Mouse (Mus musculus): ENCODE results near the gene Nrxn2. TPM values are rescaled to one million over a fixed set of nuclear protein-coding genes. Genes with fewer than 3 reads are reported as not detected.

Gene Nrxn2
- polyA plus RNA-seq, 1 experiment from 2014 or later = 0.66 TPM

DNA sequence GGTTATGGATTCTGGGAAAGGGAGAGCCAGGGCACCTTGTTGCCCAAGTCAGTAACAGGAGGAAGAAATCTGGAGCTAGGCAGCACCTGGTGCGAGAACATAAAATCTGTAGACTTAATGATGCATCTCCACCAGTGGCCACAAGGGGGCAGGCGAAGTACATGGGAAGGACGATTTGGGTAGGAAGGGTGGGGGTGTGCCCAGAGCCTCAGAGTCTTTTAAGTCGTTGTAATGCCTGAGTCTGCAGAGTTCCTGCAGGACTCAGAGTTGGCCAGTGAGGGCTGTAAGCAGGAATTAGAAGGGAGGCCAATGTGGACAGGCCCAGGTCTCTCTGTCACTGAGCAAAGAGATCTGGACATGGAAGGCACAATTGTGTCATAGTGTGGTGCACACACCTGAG, 70.5 kb downstream of the Nrxn2 start:
- Histone ChIP-seq H3K27ac (replicated peaks in 1 of 2; ENCODE audit: control insufficient read depth in 1 of 2, insufficient read depth in 1 of 2, low read depth in 2 of 2, low read length in 2 of 2) (no peak overlapping the region), H3K36me3 (ENCODE audit: control insufficient read depth, insufficient read depth, low read length) (no peaks in the 10 kb centered on the region), H3K9me3 (ENCODE audit: control insufficient read depth, low read length) (no peaks in the 10 kb centered on the region), H3K4me2 (ENCODE audit: low read length) (no peak overlapping the region), H3K27me3 (ENCODE audit: control insufficient read depth, insufficient read depth, low read length) (peaks cover 50% of the 10 kb centered on the region), H3K4me1 (ENCODE audit: control insufficient read depth in 2 of 2, insufficient read depth in 2 of 2, low read length in 2 of 2) (no peaks in the 10 kb centered on the region), H3K4me3 (ENCODE audit: control insufficient read depth in 1 of 2, insufficient read depth in 1 of 2, low read depth in 1 of 2, low read length in 2 of 2) (no peak overlapping the region), H3K9ac (ENCODE audit: low read length) (no peak overlapping the region)
- ATAC-seq (ENCODE audit: insufficient number of reproducible peaks, insufficient read depth, low FRiP score, low read depth) = no peak
- 1% methylated on average over 4 of the region's 4 CpGs for WGBS

DNA sequence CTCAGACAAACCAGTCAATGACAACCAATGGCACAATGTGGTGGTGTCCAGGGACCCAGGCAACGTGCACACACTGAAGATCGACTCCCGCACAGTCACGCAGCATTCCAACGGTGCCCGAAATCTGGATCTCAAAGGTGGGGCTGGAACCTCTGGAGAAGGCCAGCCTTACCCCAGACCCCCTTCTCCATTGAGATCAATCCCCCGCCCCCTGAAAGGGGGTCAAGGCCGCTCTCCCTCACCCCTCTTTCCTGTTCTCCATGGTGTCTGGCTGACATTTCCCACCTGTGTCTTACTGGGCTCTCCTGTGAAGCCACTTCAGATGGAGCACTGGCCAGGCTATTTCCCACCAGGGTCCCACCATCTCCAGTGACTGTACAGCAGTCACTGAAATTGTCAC, 73.0 kb downstream of the Nrxn2 start:
- Histone ChIP-seq H3K36me3 (ENCODE audit: control insufficient read depth, insufficient read depth, low read length) (no peaks in the 10 kb centered on the region), H3K4me1 (ENCODE audit: control insufficient read depth in 2 of 2, insufficient read depth in 2 of 2, low read length in 2 of 2) (no peaks in the 10 kb centered on the region), H3K9ac (ENCODE audit: low read length) (no peak overlapping the region), H3K4me2 (ENCODE audit: low read length) (no peak overlapping the region), H3K27me3 (ENCODE audit: control insufficient read depth, insufficient read depth, low read length) (peaks cover 75% of the 10 kb centered on the region), H3K27ac (replicated peaks in 1 of 2; ENCODE audit: control insufficient read depth in 1 of 2, insufficient read depth in 1 of 2, low read depth in 2 of 2, low read length in 2 of 2) (no peak overlapping the region), H3K4me3 (ENCODE audit: control insufficient read depth in 1 of 2, insufficient read depth in 1 of 2, low read depth in 1 of 2, low read length in 2 of 2) (no peak overlapping the region), H3K9me3 (ENCODE audit: control insufficient read depth, low read length) (no peaks in the 10 kb centered on the region)
- WGBS = 81% methylated on average over 8 of the region's 8 CpGs
- no peak for ATAC-seq (ENCODE audit: insufficient number of reproducible peaks, insufficient read depth, low FRiP score, low read depth)

DNA sequence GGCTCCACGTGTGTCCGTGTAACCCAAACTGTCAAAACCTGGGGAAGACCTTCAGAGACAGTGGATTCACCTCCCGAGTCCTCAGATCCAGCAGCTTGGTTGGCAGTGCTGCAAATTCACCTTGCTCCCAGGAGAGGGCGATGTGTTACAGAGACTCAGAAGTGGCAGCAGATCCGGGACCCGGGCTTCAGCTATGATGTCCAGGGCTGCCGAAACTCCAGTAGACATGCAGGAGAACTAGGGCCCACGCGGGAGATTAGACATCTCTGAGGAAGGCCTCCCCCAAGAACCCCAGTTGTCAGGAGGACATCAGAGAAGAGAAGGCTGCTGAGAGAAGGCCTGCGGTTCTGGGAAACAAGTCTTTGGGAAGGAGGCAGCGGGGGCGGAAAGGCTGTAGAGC, 73.6 kb downstream of the Nrxn2 start:
- H3K4me2 ChIP-seq (ENCODE audit: low read length) = no peak overlapping the region
- WGBS = 20% methylated on average over 12 of the region's 12 CpGs
- no peaks in the 10 kb centered on the region for H3K9me3 ChIP-seq (ENCODE audit: control insufficient read depth, low read length)
- no peaks in the 10 kb centered on the region for H3K36me3 ChIP-seq (ENCODE audit: control insufficient read depth, insufficient read depth, low read length)
- no peak overlapping the region for H3K9ac ChIP-seq (ENCODE audit: low read length)
- peaks cover 80% of the 10 kb centered on the region for H3K27me3 ChIP-seq (ENCODE audit: control insufficient read depth, insufficient read depth, low read length)
- H3K4me1 ChIP-seq (ENCODE audit: control insufficient read depth in 2 of 2, insufficient read depth in 2 of 2, low read length in 2 of 2) = no peaks in the 10 kb centered on the region; a peak in 1 of 4 replicates
- no peak overlapping the region for H3K27ac ChIP-seq (replicated peaks in 1 of 2; ENCODE audit: control insufficient read depth in 1 of 2, insufficient read depth in 1 of 2, low read depth in 2 of 2, low read length in 2 of 2)
- ATAC-seq (ENCODE audit: insufficient number of reproducible peaks, insufficient read depth, low FRiP score, low read depth) = no peak
- H3K4me3 ChIP-seq (ENCODE audit: control insufficient read depth in 1 of 2, insufficient read depth in 1 of 2, low read depth in 1 of 2, low read length in 2 of 2) = no peak overlapping the region

DNA sequence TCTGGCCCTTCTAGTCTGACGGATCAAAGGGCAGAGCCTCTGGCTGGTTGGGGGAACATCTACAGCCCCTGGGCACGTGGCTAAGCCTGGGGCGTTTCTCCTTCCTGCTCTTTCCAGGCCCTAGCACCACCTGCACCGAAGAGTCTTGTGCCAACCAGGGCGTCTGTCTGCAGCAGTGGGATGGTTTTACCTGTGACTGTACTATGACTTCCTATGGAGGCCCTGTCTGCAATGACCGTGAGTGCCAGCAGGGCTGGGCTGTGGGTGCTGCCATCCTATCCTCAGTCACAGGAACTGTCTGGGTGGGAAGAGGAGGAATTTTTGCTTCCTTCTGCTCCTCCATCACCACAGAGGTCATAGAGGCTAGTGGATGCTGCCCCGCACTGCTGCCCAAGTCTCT, 74.7 kb downstream of the Nrxn2 start:
- Histone ChIP-seq H3K4me3 (ENCODE audit: control insufficient read depth in 1 of 2, insufficient read depth in 1 of 2, low read depth in 1 of 2, low read length in 2 of 2) (no peak overlapping the region), H3K9me3 (ENCODE audit: control insufficient read depth, low read length) (no peaks in the 10 kb centered on the region), H3K4me1 (ENCODE audit: control insufficient read depth in 2 of 2, insufficient read depth in 2 of 2, low read length in 2 of 2) (peaks cover 0 to 3% of the 10 kb centered on the region in 2 experiments; a peak in 2 of 4 replicates), H3K27ac (replicated peaks in 1 of 2; ENCODE audit: control insufficient read depth in 1 of 2, insufficient read depth in 1 of 2, low read depth in 2 of 2, low read length in 2 of 2) (no peak overlapping the region), H3K27me3 (ENCODE audit: control insufficient read depth, insufficient read depth, low read length) (peaks cover 90% of the 10 kb centered on the region), H3K36me3 (ENCODE audit: control insufficient read depth, insufficient read depth, low read length) (no peaks in the 10 kb centered on the region), H3K9ac (ENCODE audit: low read length) (no peak overlapping the region), H3K4me2 (ENCODE audit: low read length) (no peak overlapping the region)
- WGBS = 73% methylated on average over 7 of the region's 7 CpGs
- ATAC-seq (ENCODE audit: insufficient number of reproducible peaks, insufficient read depth, low FRiP score, low read depth) = no peak

DNA sequence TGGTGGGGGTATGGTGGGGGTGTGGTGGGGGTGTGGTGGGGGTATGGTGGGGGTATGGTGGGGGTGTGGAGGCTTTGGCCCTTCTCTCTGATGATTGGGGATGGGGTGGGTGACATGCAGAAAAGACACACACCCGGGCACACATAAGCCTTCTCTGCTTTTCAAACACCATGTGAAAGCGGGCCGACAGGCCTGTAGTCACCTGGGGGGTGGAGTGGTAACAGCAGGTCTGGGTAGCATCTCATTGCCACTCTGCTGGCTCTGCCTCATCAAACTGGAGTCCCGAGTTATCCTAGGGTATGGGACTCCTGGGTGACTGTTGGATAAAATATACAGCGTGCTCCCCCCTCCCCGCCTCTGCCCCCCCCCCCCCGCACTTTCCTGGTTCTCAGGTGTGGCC, 75.5 kb downstream of the Nrxn2 start:
- H3K9ac ChIP-seq (ENCODE audit: low read length) = no peak overlapping the region
- H3K36me3 ChIP-seq (ENCODE audit: control insufficient read depth, insufficient read depth, low read length) = no peaks in the 10 kb centered on the region
- WGBS = 58% methylated on average over 6 of the region's 7 CpGs
- H3K4me2 ChIP-seq (ENCODE audit: low read length) = no peak overlapping the region
- no peak overlapping the region for H3K27ac ChIP-seq (replicated peaks in 1 of 2; ENCODE audit: control insufficient read depth in 1 of 2, insufficient read depth in 1 of 2, low read depth in 2 of 2, low read length in 2 of 2)
- no peaks in the 10 kb centered on the region for H3K9me3 ChIP-seq (ENCODE audit: control insufficient read depth, low read length)
- H3K27me3 ChIP-seq (ENCODE audit: control insufficient read depth, insufficient read depth, low read length) = peaks cover 93% of the 10 kb centered on the region
- ATAC-seq (ENCODE audit: insufficient number of reproducible peaks, insufficient read depth, low FRiP score, low read depth) = no peak
- H3K4me3 ChIP-seq (ENCODE audit: control insufficient read depth in 1 of 2, insufficient read depth in 1 of 2, low read depth in 1 of 2, low read length in 2 of 2) = no peak overlapping the region
- H3K4me1 ChIP-seq (ENCODE audit: control insufficient read depth in 2 of 2, insufficient read depth in 2 of 2, low read length in 2 of 2) = peaks cover 0 to 4% of the 10 kb centered on the region in 2 experiments; a peak in 2 of 4 replicates

DNA sequence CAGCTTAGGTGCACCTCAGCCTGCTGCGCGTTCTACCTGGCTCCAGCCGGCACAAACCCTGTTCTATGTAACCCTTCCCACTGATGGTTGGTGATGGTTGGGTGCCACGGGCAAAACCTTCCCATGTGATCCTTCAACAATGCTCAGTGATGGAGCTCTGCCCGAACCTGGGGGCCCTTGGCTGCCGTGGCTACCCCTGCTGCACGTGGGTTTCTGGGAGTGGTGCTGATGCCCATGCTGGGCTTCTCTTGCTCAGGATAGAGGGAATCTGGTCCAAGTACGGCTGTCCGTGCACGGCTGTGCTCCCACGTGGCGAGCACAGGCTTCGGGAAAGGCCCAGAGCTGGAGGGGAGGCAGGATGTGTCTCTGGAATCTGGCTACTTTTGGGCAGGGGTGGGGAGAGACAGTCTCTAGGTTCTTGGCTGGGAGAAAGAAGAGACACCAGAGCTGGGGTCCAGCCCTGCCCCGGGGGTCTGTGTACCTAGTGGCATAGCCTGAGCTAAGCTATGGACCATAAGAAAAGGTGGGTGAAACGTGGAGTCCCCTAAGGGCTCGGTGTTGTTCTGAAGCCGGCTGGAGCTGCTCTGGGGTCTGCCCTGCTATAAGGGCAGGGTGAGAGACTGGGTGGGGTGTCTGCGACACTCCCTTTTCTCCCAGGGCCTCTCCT, 76.1 kb downstream of the Nrxn2 start:
- no peaks in the 10 kb centered on the region for H3K36me3 ChIP-seq (ENCODE audit: control insufficient read depth, insufficient read depth, low read length)
- no peak for ATAC-seq (ENCODE audit: insufficient number of reproducible peaks, insufficient read depth, low FRiP score, low read depth)
- peaks cover 94% of the 10 kb centered on the region for H3K27me3 ChIP-seq (ENCODE audit: control insufficient read depth, insufficient read depth, low read length)
- no peak overlapping the region for H3K9ac ChIP-seq (ENCODE audit: low read length)
- no peaks in the 10 kb centered on the region for H3K9me3 ChIP-seq (ENCODE audit: control insufficient read depth, low read length)
- H3K4me3 ChIP-seq (ENCODE audit: control insufficient read depth in 1 of 2, insufficient read depth in 1 of 2, low read depth in 1 of 2, low read length in 2 of 2) = no peak overlapping the region
- WGBS = 52% methylated on average over 18 of the region's 18 CpGs
- H3K4me2 ChIP-seq (ENCODE audit: low read length) = no peak overlapping the region
- no peak overlapping the region for H3K27ac ChIP-seq (replicated peaks in 1 of 2; ENCODE audit: control insufficient read depth in 1 of 2, insufficient read depth in 1 of 2, low read depth in 2 of 2, low read length in 2 of 2)
- peaks cover 0 to 4% of the 10 kb centered on the region in 2 experiments; a peak in 2 of 4 replicates for H3K4me1 ChIP-seq (ENCODE audit: control insufficient read depth in 2 of 2, insufficient read depth in 2 of 2, low read length in 2 of 2)

DNA sequence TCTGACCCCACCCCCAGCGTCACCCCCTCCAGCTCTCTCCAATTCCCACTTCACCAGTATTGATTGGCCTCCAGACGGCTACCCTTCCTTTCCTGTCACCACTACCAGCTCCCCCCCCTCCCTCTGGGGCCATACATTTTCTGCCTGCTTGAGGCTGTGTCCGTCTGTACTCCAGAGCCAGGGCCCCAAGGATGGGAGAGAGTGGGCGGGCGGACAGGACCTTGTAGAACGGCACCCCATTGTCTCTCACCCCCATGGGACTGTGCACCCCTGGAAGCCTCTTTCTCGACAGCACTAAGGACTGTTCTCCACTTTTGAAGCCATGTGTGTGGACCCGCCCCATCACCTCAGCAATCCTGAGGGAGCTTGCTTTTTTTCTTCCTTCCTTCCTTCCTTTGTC, 77.2 kb downstream of the Nrxn2 start:
- Histone ChIP-seq H3K4me1 (ENCODE audit: control insufficient read depth in 2 of 2, insufficient read depth in 2 of 2, low read length in 2 of 2) (peaks cover 0 to 4% of the 10 kb centered on the region in 2 experiments; a peak in 2 of 4 replicates), H3K4me3 (ENCODE audit: control insufficient read depth in 1 of 2, insufficient read depth in 1 of 2, low read depth in 1 of 2, low read length in 2 of 2) (no peak overlapping the region), H3K27ac (replicated peaks in 1 of 2; ENCODE audit: control insufficient read depth in 1 of 2, insufficient read depth in 1 of 2, low read depth in 2 of 2, low read length in 2 of 2) (no peak overlapping the region), H3K36me3 (ENCODE audit: control insufficient read depth, insufficient read depth, low read length) (no peaks in the 10 kb centered on the region), H3K27me3 (ENCODE audit: control insufficient read depth, insufficient read depth, low read length) (peaks cover 94% of the 10 kb centered on the region), H3K4me2 (ENCODE audit: low read length) (no peak overlapping the region), H3K9me3 (ENCODE audit: control insufficient read depth, low read length) (no peaks in the 10 kb centered on the region), H3K9ac (ENCODE audit: low read length) (no peak overlapping the region)
- ATAC-seq (ENCODE audit: insufficient number of reproducible peaks, insufficient read depth, low FRiP score, low read depth) = no peak
- 27% methylated on average over 8 of the region's 8 CpGs for WGBS
